Mouse (Mus musculus) G1E (cell line): Measurements from ENCODE around the gene Cog5. TPM values are rescaled to one million over a fixed set of nuclear protein-coding genes. Genes with fewer than 3 reads are reported as not detected.

Source experiments
- ATAC-seq: 2 replicates; pipeline ENCODE4 v1.8.0; 2016; ENCODE audit warnings: mild to moderate bottlenecking; ENCODE audit not compliant: insufficient number of reproducible peaks, poor library complexity, low FRiP score, severe bottlenecking; ENCODE audit errors: extremely low read depth
- DNase-seq: peaks from one replicate; pipeline ENCODE4 v3.0.0; 2012; ENCODE audit warnings: low spot score
- H3K27me3 ChIP-seq: 2 replicates; pipeline ENCODE4 v1.6.1; 2012; ENCODE audit warnings: mild to moderate bottlenecking, low read length, inconsistent platforms; ENCODE audit not compliant: insufficient read depth
- H3K36me3 ChIP-seq: replicated peaks from 2 replicates; pipeline ENCODE3; 2012; ENCODE audit warnings: mild to moderate bottlenecking, inconsistent platforms
- H3K4me1 ChIP-seq: 2 replicates; pipeline ENCODE4 v1.6.1; 2012; ENCODE audit warnings: low read depth, low read length, inconsistent platforms, mixed read lengths; ENCODE audit not compliant: insufficient read depth
- H3K4me3 ChIP-seq: 2 replicates; pipeline ENCODE4 v1.5.1; 2012; ENCODE audit warnings: low read depth, mild to moderate bottlenecking, inconsistent platforms, low read length, moderate library complexity, mixed read lengths
- H3K9me3 ChIP-seq: replicated peaks from 2 replicates; pipeline ENCODE4 v1.6.1; 2012; ENCODE audit warnings: inconsistent platforms
- CTCF ChIP-seq: IDR thresholded peaks from 2 replicates; pipeline ENCODE4 v1.5.1; 2012; ENCODE audit warnings: low read depth, low read length, inconsistent platforms, mixed read lengths
- GATA1 ChIP-seq: IDR thresholded peaks from 2 replicates; pipeline ENCODE4 v1.6.1; 2012; ENCODE audit warnings: borderline replicate concordance, low read length, inconsistent platforms, mixed read lengths
- GATA2 ChIP-seq: IDR thresholded peaks from 2 replicates; pipeline ENCODE4 v1.6.1; 2012; ENCODE audit warnings: low read depth, low read length, inconsistent platforms, borderline replicate concordance
- POLR2AphosphoS5 ChIP-seq: IDR thresholded peaks from 2 replicates; pipeline ENCODE4 v1.6.1; 2012; ENCODE audit warnings: low read depth, low read length, inconsistent platforms; ENCODE audit not compliant: insufficient replicate concordance
- TAL1 ChIP-seq: conservative IDR thresholded peaks from 2 replicates; pipeline ENCODE4 v1.6.1; 2012; ENCODE audit warnings: low read depth, low read length, inconsistent platforms, mixed read lengths
- polyA plus RNA-seq: library from polyadenylated mRNA; stranded (reverse); fragments of >175 nt; gene quantifications from 2 replicates; pipeline ENCODE4 v1.2.3, GENCODE M21; 2012
- total RNA-seq, 2 experiments: library from RNA; stranded (forward) in 1 of 2; stranded (reverse) in 1 of 2; fragments of 200-1000 nt in 1 of 2; fragments of >200 nt in 1 of 2; fragmentation: Nextera tagmentation in 1 of 2; gene quantifications; 2 replicates each; pipeline ENCODE4 v1.2.3; 2014 to 2017

The Cog5 gene
- total and polyA plus RNA-seq, 3 experiments = 4.7 to 142 (median 101) TPM

- TF ChIP-seq GATA2 (no peak), TAL1 (no peak), POLR2AphosphoS5 (no peak)
- no peak for ATAC-seq
- H3K27me3 ChIP-seq = no peaks in the 10 kb centered on the region
- no peak for DNase-seq
- peaks cover 45% of the 10 kb centered on the region for H3K4me1 ChIP-seq
- H3K36me3 ChIP-seq = peaks cover 51% of the 10 kb centered on the region
- H3K4me3 ChIP-seq = no peak overlapping the region
- no peaks in the 10 kb centered on the region for H3K9me3 ChIP-seq
Measured at GRCm38 (mm10) chr12:31944405-31944804, 289.7 kb downstream of the Cog5 start.

- no peak overlapping the region for H3K4me3 ChIP-seq
- peaks cover 27% of the 10 kb centered on the region for H3K36me3 ChIP-seq
- no peak for DNase-seq
- no peaks in the 10 kb centered on the region for H3K9me3 ChIP-seq
- H3K27me3 ChIP-seq = no peaks in the 10 kb centered on the region
- H3K4me1 ChIP-seq = peaks cover 50% of the 10 kb centered on the region
- TF ChIP-seq POLR2AphosphoS5 (no peak), GATA2 (no peak), TAL1 (no peak), CTCF (peak; percentile 52), GATA1 (no peak)
- ATAC-seq = no peak
Measured at GRCm38 (mm10) chr12:31947476-31947875, 292.8 kb downstream of the Cog5 start.

- no peak for DNase-seq
Measured at GRCm38 (mm10) chr12:31948101-31949000, 293.7 kb downstream of the Cog5 start.

GRCm38 (mm10) chr12:31949193-31949741 lies 294.6 kb downstream of the Cog5 start:
- Histone ChIP-seq H3K4me3 (peak overlapping the region; percentile 86), H3K27me3 (no peaks in the 10 kb centered on the region), H3K9me3 (no peaks in the 10 kb centered on the region), H3K36me3 (peaks cover 13% of the 10 kb centered on the region), H3K4me1 (peaks cover 32% of the 10 kb centered on the region)
- peak; percentile 16 for ATAC-seq
- peak; percentile 87 for DNase-seq
- TF ChIP-seq CTCF (no peak), GATA2 (no peak), TAL1 (no peak), POLR2AphosphoS5 (no peak), GATA1 (no peak)

More at GRCm38 (mm10) chr12:31948101-31949000, 293.7 kb downstream of the Cog5 start:
- TF ChIP-seq CTCF (no peak), POLR2AphosphoS5 (no peak), TAL1 (no peak), GATA1 (no peak), GATA2 (no peak)
- ATAC-seq = no peak
- Histone ChIP-seq H3K9me3 (no peaks in the 10 kb centered on the region), H3K4me1 (peaks cover 41% of the 10 kb centered on the region), H3K4me3 (peak overlapping the region; percentile 86), H3K27me3 (no peaks in the 10 kb centered on the region), H3K36me3 (peaks cover 19% of the 10 kb centered on the region)

- peaks cover 13% of the 10 kb centered on the region for H3K36me3 ChIP-seq
- no peak for TF ChIP-seq CTCF
- no peak for TF ChIP-seq GATA1
- no peak for TF ChIP-seq GATA2
- no peak for TF ChIP-seq TAL1
- TF ChIP-seq POLR2AphosphoS5 = no peak
- H3K9me3 ChIP-seq = no peaks in the 10 kb centered on the region
- ATAC-seq = peak; percentile 90
- no peaks in the 10 kb centered on the region for H3K27me3 ChIP-seq
- peaks cover 26% of the 10 kb centered on the region for H3K4me1 ChIP-seq
- peak within 1 kb of the TSS; percentile 86 for H3K4me3 ChIP-seq
- DNase-seq = peak; percentile 99
Measured at GRCm38 (mm10) chr12:31949759-31950658, 295.3 kb downstream of the Cog5 start, which contains the start of gene Hbp1. Gene Hbp1 (minus strand): TSS chr12:31950535.
